Mouse (Mus musculus) midbrain, embryonic 12.5 days (tissue): Measurements from ENCODE around the gene Tmbim6. TPM values are rescaled to one million over a fixed set of nuclear protein-coding genes. Genes with fewer than 3 reads are reported as not detected.
"Not testable (repeated sequence)": the region's sequence is repeated elsewhere in the genome, so short reads cannot be mapped to it uniquely, and the experiment has no call there.

Experiments used
- ATAC-seq: fragments of 200-750 bp; cut with Nextera tagmentation; 2 replicates; pipeline ENCODE4 v1.8.0; 2017; ENCODE audit warnings: low read depth, moderate TSS enrichment, moderate library complexity; ENCODE audit not compliant: low FRiP score
- H3K27ac ChIP-seq: fragments of 300-500 bp; sonication (generic); replicated peaks from 2 replicates; pipeline ENCODE4 v1.5.1; 2016; ENCODE audit warnings: mild to moderate bottlenecking
- H3K27me3 ChIP-seq: fragments of 300-500 bp; sonication (generic); 2 replicates; pipeline ENCODE4 v1.6.1; 2016; ENCODE audit warnings: mild to moderate bottlenecking
- H3K36me3 ChIP-seq: fragments of 300-500 bp; sonication (generic); 2 replicates; pipeline ENCODE4 v1.6.1; 2016
- H3K4me1 ChIP-seq: fragments of 300-500 bp; sonication (generic); 2 replicates; pipeline ENCODE4 v1.6.1; 2016
- H3K4me2 ChIP-seq: fragments of 300-500 bp; sonication (generic); replicated peaks from 2 replicates; pipeline ENCODE4 v1.6.1; 2016; ENCODE audit warnings: mild to moderate bottlenecking, moderate library complexity
- H3K4me3 ChIP-seq: fragments of 300-500 bp; sonication (generic); 2 replicates; pipeline ENCODE4 v1.5.1; 2016; ENCODE audit warnings: mild to moderate bottlenecking
- H3K9ac ChIP-seq: fragments of 300-500 bp; sonication (generic); replicated peaks from 2 replicates; pipeline ENCODE4 v1.6.1; 2016; ENCODE audit warnings: mild to moderate bottlenecking, moderate library complexity
- H3K9me3 ChIP-seq: fragments of 300-500 bp; sonication (generic); 2 replicates; pipeline ENCODE4 v1.6.1; 2016; ENCODE audit warnings: mild to moderate bottlenecking
- WGBS: fragments of 180-500 bp; shearing (Covaris S2); methylation state at CpG from one replicate; pipeline ENCODE4 v1.1.7; 2016; 5-methylcytosine and 5-hydroxymethylcytosine counted together
- polyA plus RNA-seq: library from polyadenylated mRNA; unstranded; fragments of >200 nt; fragmentation: Nextera tagmentation; extraction: Ambion mirVana; gene quantifications from 2 replicates; pipeline ENCODE4 v1.2.1, GENCODE M21; 2016

Gene Tmbim6
- polyA plus RNA-seq, 1 experiment from 2014 or later: 251 TPM

- peaks cover 18% of the 10 kb centered on the region for H3K4me1 ChIP-seq
- H3K9ac ChIP-seq: no peak overlapping the region
- no peak overlapping the region for H3K27ac ChIP-seq
- no peaks in the 10 kb centered on the region for H3K9me3 ChIP-seq
- H3K27me3 ChIP-seq: no peaks in the 10 kb centered on the region
- H3K4me2 ChIP-seq: no peak overlapping the region
- no peak for ATAC-seq
- peaks cover 14% of the 10 kb centered on the region for H3K36me3 ChIP-seq
- no peak overlapping the region for H3K4me3 ChIP-seq
- WGBS: 90% methylated on average over 7 of the region's 7 CpGs
Observed at GRCm38 (mm10) chr15:99442358-99442757, 49.7 kb downstream of the Tmbim6 start.

GRCm38 (mm10) chr15:99445567-99445966 lies 52.9 kb downstream of the Tmbim6 start:
- WGBS: 59% methylated on average over 6 of the region's 6 CpGs
- Histone ChIP-seq H3K27me3 (no peaks in the 10 kb centered on the region), H3K4me2 (no peak overlapping the region), H3K9ac (no peak overlapping the region), H3K36me3 (peaks cover 3% of the 10 kb centered on the region), H3K9me3 (no peaks in the 10 kb centered on the region), H3K4me1 (peaks cover 12% of the 10 kb centered on the region), H3K27ac (no peak overlapping the region; the same call in 1 of the 2 replicates), H3K4me3 (no peak overlapping the region)
- ATAC-seq: no peak

GRCm38 (mm10) chr15:99446136-99446535 lies 53.5 kb downstream of the Tmbim6 start:
- not testable (repeated sequence) for H3K9me3 ChIP-seq, H3K36me3 ChIP-seq, H3K4me1 ChIP-seq, H3K9ac ChIP-seq, H3K4me2 ChIP-seq, H3K27me3 ChIP-seq, ATAC-seq, H3K4me3 ChIP-seq, H3K27ac ChIP-seq
- 93% methylated on average over 10 of the region's 10 CpGs for WGBS

- no peak for ATAC-seq
- H3K36me3 ChIP-seq: peaks cover 2% of the 10 kb centered on the region; the same call in 1 of the 2 replicates
Observed at GRCm38 (mm10) chr15:99449131-99449750, 56.6 kb downstream of the Tmbim6 start.

GRCm38 (mm10) chr15:99449751-99450280 lies 57.1 kb downstream of the Tmbim6 start:
- no peak for ATAC-seq
- Histone ChIP-seq H3K4me2 (no peak overlapping the region), H3K9ac (no peak overlapping the region), H3K36me3 (peaks cover 2% of the 10 kb centered on the region; the same call in 1 of the 2 replicates), H3K27ac (no peak overlapping the region), H3K4me1 (peaks cover 19% of the 10 kb centered on the region), H3K4me3 (no peak overlapping the region), H3K9me3 (no peaks in the 10 kb centered on the region), H3K27me3 (no peaks in the 10 kb centered on the region)
- WGBS: 92% methylated on average over 8 of the region's 8 CpGs

More at GRCm38 (mm10) chr15:99449131-99449750, 56.6 kb downstream of the Tmbim6 start:
- Histone ChIP-seq H3K4me3 (no peak overlapping the region), H3K27me3 (no peaks in the 10 kb centered on the region), H3K4me1 (peaks cover 15% of the 10 kb centered on the region; the same call in 1 of the 2 replicates), H3K4me2 (no peak overlapping the region), H3K27ac (no peak overlapping the region), H3K9ac (no peak overlapping the region), H3K9me3 (no peaks in the 10 kb centered on the region)
- 83% methylated on average over 9 of the region's 9 CpGs for WGBS

- Histone ChIP-seq H3K4me3 (no peak overlapping the region), H3K4me2 (no peak overlapping the region), H3K9ac (no peak overlapping the region; the same call in 1 of the 2 replicates), H3K27ac (no peak overlapping the region), H3K4me1 (peaks cover 44% of the 10 kb centered on the region), H3K9me3 (no peaks in the 10 kb centered on the region), H3K36me3 (peaks cover 2% of the 10 kb centered on the region; the same call in 1 of the 2 replicates), H3K27me3 (no peaks in the 10 kb centered on the region)
- ATAC-seq: no peak
- 76% methylated on average over 11 of the region's 11 CpGs for WGBS
Observed at GRCm38 (mm10) chr15:99453153-99453900, 60.6 kb downstream of the Tmbim6 start.

GRCm38 (mm10) chr15:99454585-99455279 lies 62.0 kb downstream of the Tmbim6 start:
- H3K27ac ChIP-seq: 0 out of 2 replicates have a peak overlapping the region, but pooled peaks have one; percentile 10
- H3K4me1 ChIP-seq: peaks cover 49% of the 10 kb centered on the region
- peaks cover 2% of the 10 kb centered on the region; the same call in 1 of the 2 replicates for H3K36me3 ChIP-seq
- H3K9me3 ChIP-seq: no peaks in the 10 kb centered on the region
- H3K27me3 ChIP-seq: no peaks in the 10 kb centered on the region
- no peak overlapping the region for H3K4me3 ChIP-seq
- no peak overlapping the region for H3K4me2 ChIP-seq
- WGBS: 81% methylated on average over 7 of the region's 7 CpGs
- no peak overlapping the region for H3K9ac ChIP-seq
- ATAC-seq: no peak

GRCm38 (mm10) chr15:99455415-99455814 lies 62.7 kb downstream of the Tmbim6 start:
- H3K4me1 ChIP-seq: peaks cover 49% of the 10 kb centered on the region

GRCm38 (mm10) chr15:99456338-99456962 lies 63.8 kb downstream of the Tmbim6 start:
- H3K4me2 ChIP-seq: peak overlapping the region; percentile 87
- peak overlapping the region; percentile 84 for H3K9ac ChIP-seq
- H3K4me3 ChIP-seq: peak overlapping the region; percentile 77
- H3K27ac ChIP-seq: peak overlapping the region; percentile 83
- H3K27me3 ChIP-seq: no peaks in the 10 kb centered on the region
- 21% methylated on average over 7 of the region's 7 CpGs for WGBS
- ATAC-seq: no peak
- H3K4me1 ChIP-seq: peaks cover 49% of the 10 kb centered on the region
- no peaks in the 10 kb centered on the region for H3K9me3 ChIP-seq
- peaks cover under 1% of the 10 kb centered on the region; the same call in 1 of the 2 replicates for H3K36me3 ChIP-seq

More at GRCm38 (mm10) chr15:99455415-99455814, 62.7 kb downstream of the Tmbim6 start:
- Histone ChIP-seq H3K4me3 (no peak overlapping the region), H3K27me3 (no peaks in the 10 kb centered on the region), H3K9ac (no peak overlapping the region), H3K4me2 (peak overlapping the region; percentile 87), H3K36me3 (peaks cover 2% of the 10 kb centered on the region; the same call in 1 of the 2 replicates), H3K27ac (no peak overlapping the region), H3K9me3 (no peaks in the 10 kb centered on the region)
- 89% methylated on average over 3 of the region's 3 CpGs for WGBS
- ATAC-seq: no peak

- Histone ChIP-seq H3K4me1 (peaks cover 49% of the 10 kb centered on the region), H3K27me3 (no peaks in the 10 kb centered on the region), H3K4me2 (peak overlapping the region; percentile 87), H3K9ac (peak overlapping the region; percentile 84), H3K27ac (peak overlapping the region; percentile 83), H3K9me3 (no peaks in the 10 kb centered on the region), H3K4me3 (peak overlapping the region; percentile 77), H3K36me3 (no peaks in the 10 kb centered on the region; the same call in 1 of the 2 replicates)
- WGBS: under 1% methylated on average over 40 of the region's 43 CpGs
- peak; percentile 77 for ATAC-seq
Observed at GRCm38 (mm10) chr15:99456963-99457605, 64.4 kb downstream of the Tmbim6 start.
